ENCODE assay signal across 8 mouse cellular contexts in the genomic region with DNA sequence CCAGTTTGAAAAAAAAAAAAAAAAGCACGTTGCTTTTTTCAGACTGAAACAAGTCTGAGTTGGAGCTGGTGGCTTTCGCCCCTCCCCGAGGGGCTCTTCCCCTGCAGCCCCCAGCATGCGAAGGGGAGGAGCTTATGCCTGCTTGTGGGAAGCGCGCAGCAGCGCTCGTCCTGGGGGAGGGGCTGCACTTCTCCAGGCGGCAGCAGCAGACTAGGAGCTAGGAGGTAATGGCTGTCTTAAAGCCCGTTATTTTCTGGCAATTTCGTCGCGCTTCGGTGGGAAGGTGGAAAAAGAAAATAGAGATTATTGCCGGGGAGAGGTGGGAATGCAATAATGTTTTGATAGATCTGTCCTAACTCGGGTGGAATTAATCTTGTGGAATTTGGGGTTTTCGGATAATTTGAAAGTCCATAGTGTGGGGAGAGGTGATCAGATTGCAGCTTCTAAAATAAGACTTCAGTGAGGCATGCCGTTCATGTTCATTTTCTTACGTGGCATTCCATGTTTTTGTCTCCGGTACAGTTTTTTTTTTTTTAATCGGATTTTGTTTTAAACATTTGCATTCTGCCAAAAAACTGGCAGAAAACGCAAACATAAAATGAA. TPM values are rescaled to one million over a fixed set of nuclear protein-coding genes. Genes with fewer than 3 reads are reported as not detected.
DNase-seq lines count a peak whose midpoint lies in the region; ATAC-seq lines count a peak whose summit lies in the region.

No protein-coding gene starts in this region.

- no peaks in the 10 kb centered on the region for H3K36me3 ChIP-seq in limb, embryonic 11.5 days (ENCODE audit: control insufficient read depth, insufficient read depth, low read length)
- H3K36me3 ChIP-seq in midbrain, embryonic 12.5 days, result no peaks in the 10 kb centered on the region
- H3K36me3 ChIP-seq in stomach, embryonic 16.5 days (ENCODE audit: control insufficient read depth, insufficient read depth, low read length), result no peaks in the 10 kb centered on the region

- peak; percentile 96 for ATAC-seq in granulocyte monocyte progenitor cell, adult 5-6 weeks (replicated peaks; ENCODE audit: poor library complexity, severe bottlenecking)
- ATAC-seq in limb, embryonic 11.5 days (ENCODE audit: insufficient number of reproducible peaks, low FRiP score, low TSS enrichment, low read depth), result peak; percentile 94
- ATAC-seq in midbrain, embryonic 12.5 days (ENCODE audit: low FRiP score, low read depth), result peak; percentile 96
- ATAC-seq in stomach, embryonic 16.5 days (ENCODE audit: insufficient read depth, low FRiP score), result peak; percentile 85

- H3K4me1 ChIP-seq in limb, embryonic 11.5 days (ENCODE audit: control insufficient read depth, insufficient read depth, low read length), result no peaks in the 10 kb centered on the region
- H3K4me1 ChIP-seq in midbrain, embryonic 12.5 days, result no peaks in the 10 kb centered on the region
- H3K4me1 ChIP-seq in stomach, embryonic 16.5 days (ENCODE audit: control insufficient read depth, insufficient read depth, low read length), result no peaks in the 10 kb centered on the region

- 20% methylated on average over 22 of the region's 22 CpGs for WGBS in limb, embryonic 11.5 days
- 18% methylated on average over 22 of the region's 22 CpGs for WGBS in midbrain, embryonic 12.5 days
- WGBS in stomach, embryonic 16.5 days, result 17% methylated on average over 22 of the region's 22 CpGs

- H3K9ac ChIP-seq in limb, embryonic 11.5 days (ENCODE audit: low read length), result peak overlapping the region; percentile 34; the same call in 1 of the 2 replicates
- no peak overlapping the region for H3K9ac ChIP-seq in midbrain, embryonic 12.5 days (replicated peaks)
- peak overlapping the region; percentile 55 for H3K9ac ChIP-seq in stomach, embryonic 16.5 days (ENCODE audit: low read length)

- peak overlapping the region; percentile 31 for H3K4me2 ChIP-seq in limb, embryonic 11.5 days (ENCODE audit: low read depth, severe bottlenecking)
- H3K4me2 ChIP-seq in midbrain, embryonic 12.5 days (replicated peaks), result peak overlapping the region; percentile 49
- H3K4me2 ChIP-seq in stomach, embryonic 16.5 days (ENCODE audit: low read depth, low read length), result peak overlapping the region; percentile 46

- no peak overlapping the region for H3K27ac ChIP-seq in limb, embryonic 11.5 days (replicated peaks; ENCODE audit: low read depth, low read length)
- H3K27ac ChIP-seq in midbrain, embryonic 12.5 days (replicated peaks), result no peak overlapping the region
- no peak overlapping the region for H3K27ac ChIP-seq in stomach, embryonic 16.5 days (ENCODE audit: low read length)

- DNase-seq in kidney, adult 18-20 months, result peak; percentile 15
- DNase-seq in kidney, adult 11 months, result no peak
- peak; percentile 81 for DNase-seq in embryo, embryonic 10 days (ENCODE audit: low spot score)
- peak; percentile 12 for DNase-seq in kidney, adult 9 months
- DNase-seq in limb, embryonic 11.5 days (ENCODE audit: low spot score), result peak; percentile 77

- no peaks in the 10 kb centered on the region for H3K9me3 ChIP-seq in limb, embryonic 11.5 days (ENCODE audit: control insufficient read depth, low read length)
- H3K9me3 ChIP-seq in midbrain, embryonic 12.5 days, result no peaks in the 10 kb centered on the region
- H3K9me3 ChIP-seq in stomach, embryonic 16.5 days (replicated peaks; ENCODE audit: control insufficient read depth, low read length), result no peaks in the 10 kb centered on the region

- H3K27me3 ChIP-seq in limb, embryonic 11.5 days (ENCODE audit: control insufficient read depth, insufficient read depth, low read length), result 0 out of 2 replicates have a peak, but pooled peaks cover 3% of the 10 kb centered on the region
- peaks cover 5% of the 10 kb centered on the region; the same call in 1 of the 2 replicates for H3K27me3 ChIP-seq in midbrain, embryonic 12.5 days
- H3K27me3 ChIP-seq in stomach, embryonic 16.5 days (ENCODE audit: control insufficient read depth, insufficient read depth, low read length), result no peaks in the 10 kb centered on the region; the same call in 1 of the 2 replicates

- H3K4me3 ChIP-seq in limb, embryonic 11.5 days (ENCODE audit: low read depth, low read length), result peak overlapping the region; percentile 23
- peak overlapping the region; percentile 31 for H3K4me3 ChIP-seq in midbrain, embryonic 12.5 days
- H3K4me3 ChIP-seq in stomach, embryonic 16.5 days (replicated peaks; ENCODE audit: low read length), result peak overlapping the region; percentile 44

RNA-seq across cellular contexts. Expression of gene Mum1l1, which starts 7.2 kb away (rescaled TPM):
- 0.24 TPM in 1 of 2 replicates, not detected in the other for total RNA-seq in granulocyte monocyte progenitor cell, adult 5-6 weeks (2014; fragmentation: Nextera tagmentation)
- total RNA-seq in granulocyte monocyte progenitor cell, adult 5-6 weeks (2017), result not detected in 2 replicates
- 43.5 TPM in 2 replicates for polyA plus RNA-seq in limb, embryonic 11.5 days (2014; fragmentation: Nextera tagmentation; extraction: Ambion mirVana)
- 12.5 and 14.4 TPM in 2 replicates for polyA plus RNA-seq in midbrain, embryonic 12.5 days (2016; fragmentation: Nextera tagmentation; extraction: Ambion mirVana)
- 15.8 and 16.8 TPM in 2 replicates for polyA plus RNA-seq in stomach, embryonic 16.5 days (2015; fragmentation: Nextera tagmentation; extraction: Ambion mirVana)

RNA-seq across cellular contexts. Expression of gene 4933428M09Rik, which starts 38.1 kb away (rescaled TPM):
- not detected in 2 replicates for total RNA-seq in granulocyte monocyte progenitor cell, adult 5-6 weeks (2014; fragmentation: Nextera tagmentation)
- total RNA-seq in granulocyte monocyte progenitor cell, adult 5-6 weeks (2017), result not detected in 2 replicates
- not detected in 2 replicates for polyA plus RNA-seq in limb, embryonic 11.5 days (2014; fragmentation: Nextera tagmentation; extraction: Ambion mirVana)
- not detected in 2 replicates for polyA plus RNA-seq in midbrain, embryonic 12.5 days (2016; fragmentation: Nextera tagmentation; extraction: Ambion mirVana)
- polyA plus RNA-seq in stomach, embryonic 16.5 days (2015; fragmentation: Nextera tagmentation; extraction: Ambion mirVana), result not detected in 2 replicates
